ENCODE assay signal across 8 mouse cellular contexts in the genomic region with DNA sequence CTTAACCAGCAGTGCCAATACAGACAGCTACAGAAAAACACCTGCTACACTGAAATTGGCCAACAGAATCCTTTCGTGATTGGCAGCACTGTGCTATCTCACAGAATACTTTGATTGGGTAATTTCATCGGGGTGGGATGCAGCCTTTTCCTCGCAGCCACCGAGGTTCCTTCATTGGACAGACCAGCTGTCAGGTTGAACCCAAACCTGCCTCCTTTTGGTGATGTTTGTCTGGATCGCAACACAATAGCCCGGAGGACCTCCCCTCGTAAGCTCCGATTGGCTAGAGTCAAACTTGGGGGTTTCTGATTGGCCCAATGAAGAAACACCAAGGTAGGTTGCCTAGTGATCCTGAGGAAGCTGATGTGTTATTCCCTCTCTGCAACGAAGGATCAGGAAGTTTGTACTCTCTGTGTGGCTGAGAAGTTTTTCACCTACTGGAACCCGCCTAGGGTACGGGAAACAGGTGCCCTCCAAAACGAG. TPM values are rescaled to one million over a fixed set of nuclear protein-coding genes. Genes with fewer than 3 reads are reported as not detected.
A peak's percentile ranks its signal among the peaks of the same experiment; 100 is the strongest.
DNase-seq lines count a peak whose midpoint lies in the region; ATAC-seq lines count a peak whose summit lies in the region.

TSS of gene Golph3l (plus strand) at position 331 of the 483 bp plus-strand sequence.

- peak within 1 kb of the TSS; percentile 72 for H3K9ac ChIP-seq in lung, embryonic 16.5 days (ENCODE audit: low read length)

- no peaks in the 10 kb centered on the region for H3K9me3 ChIP-seq in lung, embryonic 16.5 days (ENCODE audit: control insufficient read depth, low read length)

- 0% methylated on average over 12 of the region's 12 CpGs for WGBS in lung, embryonic 16.5 days

- peak within 1 kb of the TSS; percentile 75 for H3K4me3 ChIP-seq in lung, embryonic 16.5 days (ENCODE audit: low read length)

- peak; percentile 100 for ATAC-seq in hematopoietic stem cell, adult 5-6 weeks (replicated peaks in 1 of 2; ENCODE audit: insufficient read depth in 1 of 2, low FRiP score in 2 of 2, low TSS enrichment in 1 of 2, low read depth in 1 of 2, poor library complexity in 2 of 2, severe bottlenecking in 2 of 2)
- peak; percentile 100 for ATAC-seq in lung, embryonic 16.5 days (ENCODE audit: low read depth)

- DNase-seq in MEL-GATA-1-ER (ENCODE audit: extremely low read depth, low read depth): peak; percentile 100
- peak; percentile 95 for DNase-seq in cerebellum, adult 8-10 months
- DNase-seq in forelimb bud, embryonic 11.5 days (ENCODE audit: low read depth, low spot score): peak; percentile 97
- peak; percentile 98 for DNase-seq in layer of hippocampus, adult 9-10 months (ENCODE audit: low spot score)
- peak; percentile 87 for DNase-seq in ovary, postnatal 10 days (ENCODE audit: low spot score)
- DNase-seq in thymus, postnatal 10 days (ENCODE audit: low spot score in 2 of 2): peak; percentile 89 to 95

- peak within 1 kb of the TSS; percentile 70 for H3K4me2 ChIP-seq in lung, embryonic 16.5 days (ENCODE audit: low read depth, low read length)

- H3K4me1 ChIP-seq in lung, embryonic 16.5 days (replicated peaks; ENCODE audit: control insufficient read depth, insufficient read depth, low read length): peaks cover 7% of the 10 kb centered on the region; the same call in 1 of the 2 replicates

- no peaks in the 10 kb centered on the region for H3K27me3 ChIP-seq in lung, embryonic 16.5 days (ENCODE audit: control insufficient read depth, insufficient read depth, low read depth, low read length)

- H3K27ac ChIP-seq in lung, embryonic 16.5 days (ENCODE audit: low read length): peak within 1 kb of the TSS; percentile 72

- peaks cover 8% of the 10 kb centered on the region; the same call in 1 of the 2 replicates for H3K36me3 ChIP-seq in lung, embryonic 16.5 days (ENCODE audit: control insufficient read depth, insufficient read depth, low read length)

RNA-seq across cellular contexts. Expression of gene Golph3l, which starts in this region (rescaled TPM):
- total RNA-seq in hematopoietic stem cell, adult 5-6 weeks (2017): 67.3 and 71.2 TPM in 2 replicates
- 34.1 and 35.1 TPM in 2 replicates for polyA plus RNA-seq in lung, embryonic 16.5 days (2015; fragmentation: Nextera tagmentation; extraction: Ambion mirVana)

Comparison
In these comparisons a context has a peak if more than half of its experiments do, and no peak if none do; other contexts are left out.
1. Peak in every context shown above with its lines: DNase-seq, ATAC-seq, H3K4me3 ChIP-seq and H3K27ac ChIP-seq.